Mouse (Mus musculus): ENCODE measurements around the gene Dlgap1. TPM values are rescaled to one million over a fixed set of nuclear protein-coding genes. Genes with fewer than 3 reads are reported as not detected.

Dlgap1 gene
- polyA plus RNA-seq, 1 experiment, result 0.06 TPM

DNA sequence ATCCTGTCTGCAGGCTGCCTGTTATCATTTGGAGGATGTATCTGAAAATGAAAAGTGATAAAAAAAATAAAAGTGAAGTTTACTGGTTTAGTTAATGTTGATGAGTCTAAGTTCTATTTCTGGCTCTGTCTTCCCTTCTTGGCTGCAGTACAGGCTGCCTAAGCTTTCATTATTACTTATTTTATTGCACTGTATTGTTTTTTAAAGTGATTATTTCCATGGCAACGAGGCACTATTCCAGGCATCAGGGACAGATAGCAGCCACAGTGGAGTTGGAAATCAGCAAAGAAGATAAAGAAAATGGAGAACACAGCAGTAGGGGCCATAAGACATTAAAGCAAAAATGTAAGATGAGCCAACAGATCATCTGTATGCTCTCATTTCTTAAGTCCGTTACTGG lies 66.0 kb downstream of the Dlgap1 start:
- DNase-seq (ENCODE audit: low read depth in 1 of 2, low spot score in 2 of 2), result no peak
- TF ChIP-seq POLR2A (IDR thresholded peaks at IDR 0.05; ENCODE audit: low read depth, low read length), result no peak
- no peak overlapping the region for H3K4me3 ChIP-seq (ENCODE audit: extremely low read depth, insufficient read depth, insufficient read length)
- H3K27ac ChIP-seq (ENCODE audit: insufficient read depth, low read length), result no peak overlapping the region
- H3K27me3 ChIP-seq (ENCODE audit: control insufficient read depth, insufficient read depth, low read length), result no peaks in the 10 kb centered on the region
- no peaks in the 10 kb centered on the region for H3K36me3 ChIP-seq (ENCODE audit: control insufficient read depth, insufficient read depth, low read length)
- H3K4me1 ChIP-seq (ENCODE audit: control insufficient read depth, insufficient read depth, insufficient read length), result no peaks in the 10 kb centered on the region
- WGBS, result 73% methylated on average over 2 of the region's 2 CpGs

DNA sequence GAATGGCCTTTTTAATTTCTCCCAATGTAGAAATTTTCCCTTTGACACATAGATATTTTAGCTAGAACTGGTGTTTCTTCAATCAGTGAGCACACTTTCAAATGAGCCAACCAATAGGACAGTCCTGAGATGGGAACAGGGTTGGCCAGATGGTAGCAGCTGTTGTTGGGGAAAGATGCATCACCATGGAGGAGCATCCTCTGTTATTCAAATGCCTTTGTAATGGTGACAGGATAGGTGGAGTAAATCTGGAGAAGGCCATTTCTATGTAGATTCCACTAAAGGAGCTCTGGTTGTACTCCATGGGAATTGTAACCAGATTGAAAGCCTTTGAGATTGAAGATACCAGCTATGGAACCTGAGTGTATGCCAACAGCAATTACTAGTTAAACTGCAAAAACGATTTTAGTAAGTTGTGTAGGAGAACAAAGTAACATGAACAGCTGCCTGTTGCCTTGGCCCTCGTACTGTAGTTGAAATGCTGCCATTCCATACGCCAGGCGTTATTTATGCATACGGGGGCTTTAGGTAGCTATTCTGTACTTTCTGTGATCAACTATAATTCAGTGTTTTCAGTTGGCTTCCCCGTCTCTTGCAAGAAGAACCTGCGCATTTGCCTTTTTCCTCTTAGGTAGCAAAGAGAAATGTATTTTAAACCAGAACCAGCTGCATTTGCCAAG lies 72.0 kb downstream of the Dlgap1 start:
- TF ChIP-seq CTCF (IDR thresholded peaks at IDR 0.05; ENCODE audit: extremely low read depth, insufficient read depth, insufficient read length, insufficient replicate concordance) (no peak), POLR2A (IDR thresholded peaks at IDR 0.05; ENCODE audit: low read depth, low read length) (no peak)
- Histone ChIP-seq H3K4me3 (ENCODE audit: extremely low read depth, insufficient read depth, insufficient read length) (no peak overlapping the region), H3K27ac (ENCODE audit: insufficient read depth, low read length) (no peak overlapping the region), H3K27me3 (ENCODE audit: control insufficient read depth, insufficient read depth, low read length) (no peaks in the 10 kb centered on the region), H3K36me3 (ENCODE audit: control insufficient read depth, insufficient read depth, low read length) (no peaks in the 10 kb centered on the region), H3K4me1 (ENCODE audit: control insufficient read depth, insufficient read depth, insufficient read length) (no peaks in the 10 kb centered on the region)
- DNase-seq (ENCODE audit: low read depth in 1 of 2, low spot score in 2 of 2), result no peak
- WGBS, result 81% methylated on average over 7 of the region's 7 CpGs

DNA sequence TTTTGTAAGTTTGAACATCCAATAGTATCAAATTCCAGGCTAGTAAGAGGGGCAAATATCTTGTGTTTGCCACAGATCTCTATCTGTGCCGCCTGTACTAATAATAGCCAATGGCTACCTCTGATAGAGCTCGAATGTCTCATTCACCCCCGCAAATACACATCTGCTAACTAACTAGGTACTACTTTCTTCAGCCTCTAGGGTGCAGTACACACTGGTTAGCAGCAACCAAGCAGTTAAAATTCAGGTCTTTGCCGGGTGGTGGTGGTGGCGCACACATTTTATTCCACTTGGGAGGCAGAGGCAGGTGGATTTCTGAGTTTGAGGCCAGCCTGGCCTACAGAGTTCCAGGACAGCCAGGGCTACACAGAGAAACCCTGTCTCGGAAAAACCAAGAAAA lies 99.4 kb downstream of the Dlgap1 start:
- no peaks in the 10 kb centered on the region for H3K36me3 ChIP-seq (ENCODE audit: control insufficient read depth, insufficient read depth, low read length)
- WGBS, result 73% methylated on average over 6 of the region's 6 CpGs
- no peak overlapping the region for H3K27ac ChIP-seq (ENCODE audit: insufficient read depth, low read length)
- DNase-seq (ENCODE audit: low read depth in 1 of 2, low spot score in 2 of 2), result no peak
- no peak overlapping the region for H3K4me3 ChIP-seq (ENCODE audit: extremely low read depth, insufficient read depth, insufficient read length)
- H3K4me1 ChIP-seq (ENCODE audit: control insufficient read depth, insufficient read depth, insufficient read length), result no peaks in the 10 kb centered on the region
- H3K27me3 ChIP-seq (ENCODE audit: control insufficient read depth, insufficient read depth, low read length), result no peaks in the 10 kb centered on the region
- TF ChIP-seq CTCF (IDR thresholded peaks at IDR 0.05; ENCODE audit: extremely low read depth, insufficient read depth, insufficient read length, insufficient replicate concordance), result no peak
- no peak for TF ChIP-seq POLR2A (IDR thresholded peaks at IDR 0.05; ENCODE audit: low read depth, low read length)

DNA sequence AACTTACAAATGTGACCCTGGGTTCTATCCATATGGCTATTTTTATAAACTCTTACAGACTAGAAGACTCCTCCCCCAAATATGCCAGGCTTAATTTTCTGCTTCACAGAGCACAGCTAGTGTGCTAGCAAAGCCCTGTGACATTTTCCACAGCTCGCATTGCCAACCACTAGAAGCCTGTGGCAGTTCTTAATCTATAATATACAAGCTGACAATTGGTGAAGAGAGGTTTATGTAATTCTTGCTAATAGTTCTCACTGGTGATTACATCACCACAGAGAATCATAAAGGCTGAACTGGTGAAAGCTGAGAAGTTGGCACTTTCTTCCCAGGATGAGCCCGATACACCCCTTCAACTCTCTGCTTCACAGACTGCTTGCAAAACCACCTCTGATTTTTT lies 103.2 kb downstream of the Dlgap1 start:
- H3K4me1 ChIP-seq (ENCODE audit: control insufficient read depth, insufficient read depth, insufficient read length), result no peaks in the 10 kb centered on the region
- WGBS, result 80% methylated on average over 2 of the region's 2 CpGs

DNA sequence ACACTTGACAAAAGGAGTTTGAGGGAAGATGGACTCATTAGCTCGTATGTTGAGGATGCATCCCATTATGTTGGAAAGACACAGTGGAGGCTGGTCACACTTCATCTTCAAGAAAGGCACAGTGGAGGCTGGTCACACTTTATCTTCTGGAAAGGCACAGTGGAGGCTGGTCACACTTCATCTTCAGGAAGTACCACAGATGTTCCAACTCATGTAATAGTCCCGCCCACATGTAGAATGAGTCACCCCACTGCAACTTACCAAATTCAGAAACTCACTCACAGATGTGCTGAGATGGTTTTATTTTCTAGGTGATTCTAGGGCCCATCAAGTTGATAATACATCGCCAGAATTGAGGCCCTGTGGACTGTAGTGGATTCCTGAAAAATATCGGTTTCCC lies 119.3 kb downstream of the Dlgap1 start:
- Histone ChIP-seq H3K27me3 (ENCODE audit: control insufficient read depth, insufficient read depth, low read length) (no peaks in the 10 kb centered on the region), H3K4me1 (ENCODE audit: control insufficient read depth, insufficient read depth, insufficient read length) (no peaks in the 10 kb centered on the region), H3K4me3 (ENCODE audit: extremely low read depth, insufficient read depth, insufficient read length) (no peak overlapping the region), H3K27ac (ENCODE audit: insufficient read depth, low read length) (no peak overlapping the region), H3K36me3 (ENCODE audit: control insufficient read depth, insufficient read depth, low read length) (no peaks in the 10 kb centered on the region)
- TF ChIP-seq POLR2A (IDR thresholded peaks at IDR 0.05; ENCODE audit: low read depth, low read length), result no peak
- no peak for TF ChIP-seq CTCF (IDR thresholded peaks at IDR 0.05; ENCODE audit: extremely low read depth, insufficient read depth, insufficient read length, insufficient replicate concordance)
- DNase-seq (ENCODE audit: low read depth in 1 of 2, low spot score in 2 of 2), result no peak
- 91% methylated on average over 4 of the region's 4 CpGs for WGBS

More for the DNA sequence above, 103.2 kb downstream of the Dlgap1 start:
- Histone ChIP-seq H3K27me3 (ENCODE audit: control insufficient read depth, insufficient read depth, low read length) (no peaks in the 10 kb centered on the region), H3K4me3 (ENCODE audit: extremely low read depth, insufficient read depth, insufficient read length) (no peak overlapping the region), H3K27ac (ENCODE audit: insufficient read depth, low read length) (no peak overlapping the region), H3K36me3 (ENCODE audit: control insufficient read depth, insufficient read depth, low read length) (no peaks in the 10 kb centered on the region)
- DNase-seq (ENCODE audit: low read depth in 1 of 2, low spot score in 2 of 2), result no peak
- TF ChIP-seq CTCF (IDR thresholded peaks at IDR 0.05; ENCODE audit: extremely low read depth, insufficient read depth, insufficient read length, insufficient replicate concordance) (no peak), POLR2A (IDR thresholded peaks at IDR 0.05; ENCODE audit: low read depth, low read length) (no peak)

DNA sequence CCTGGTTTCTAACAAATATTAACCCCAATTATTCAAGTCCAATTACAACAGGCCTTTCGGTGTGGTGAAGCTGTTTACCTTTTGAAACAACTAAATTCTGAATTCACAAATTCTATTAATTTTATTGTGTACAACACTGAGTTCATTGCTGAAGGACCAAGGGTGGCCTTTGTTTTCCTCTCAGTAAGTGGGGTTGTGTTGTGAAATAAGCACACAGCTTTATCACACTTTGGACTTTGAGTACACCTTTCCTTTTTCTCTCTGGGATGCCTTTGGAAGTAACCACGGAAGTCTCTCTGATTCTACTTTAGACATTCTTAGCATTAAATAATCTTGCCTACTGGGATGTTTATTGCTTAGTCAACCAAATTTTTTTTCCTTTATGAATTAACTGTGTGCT lies 121.9 kb downstream of the Dlgap1 start:
- 91% methylated on average over 2 of the region's 2 CpGs for WGBS

DNA sequence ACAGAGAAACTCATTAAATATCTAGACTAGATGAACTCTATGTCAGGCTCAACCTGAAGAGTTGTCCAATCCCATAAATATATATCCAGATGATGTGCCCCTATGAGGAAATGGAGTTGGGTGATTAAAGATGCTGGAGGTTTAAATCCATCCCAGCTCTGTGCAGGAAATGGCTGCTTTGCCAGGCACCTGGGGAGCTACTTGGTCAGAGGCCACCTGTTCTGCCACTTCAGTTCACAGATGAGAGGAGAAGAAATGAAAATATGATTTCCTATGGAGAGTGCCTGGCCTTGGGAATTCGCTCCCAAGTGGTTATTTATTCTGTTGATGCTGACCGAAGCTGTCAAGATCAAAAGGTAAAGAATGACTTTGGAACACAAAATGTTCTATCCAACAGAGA lies 160.3 kb downstream of the Dlgap1 start:
- DNase-seq (ENCODE audit: low read depth in 1 of 2, low spot score in 2 of 2), result no peak
- Histone ChIP-seq H3K36me3 (ENCODE audit: control insufficient read depth, insufficient read depth, low read length) (no peaks in the 10 kb centered on the region), H3K4me1 (ENCODE audit: control insufficient read depth, insufficient read depth, insufficient read length) (no peaks in the 10 kb centered on the region), H3K4me3 (ENCODE audit: extremely low read depth, insufficient read depth, insufficient read length) (no peak overlapping the region), H3K27ac (ENCODE audit: insufficient read depth, low read length) (no peak overlapping the region), H3K27me3 (ENCODE audit: control insufficient read depth, insufficient read depth, low read length) (no peaks in the 10 kb centered on the region)
- no peak for TF ChIP-seq POLR2A (IDR thresholded peaks at IDR 0.05; ENCODE audit: low read depth, low read length)
- TF ChIP-seq CTCF (IDR thresholded peaks at IDR 0.05; ENCODE audit: extremely low read depth, insufficient read depth, insufficient read length, insufficient replicate concordance), result no peak
- WGBS, result 81% methylated on average over 2 of the region's 2 CpGs

More for the DNA sequence above, 121.9 kb downstream of the Dlgap1 start:
- DNase-seq (ENCODE audit: low read depth in 1 of 2, low spot score in 2 of 2), result no peak
- H3K36me3 ChIP-seq (ENCODE audit: control insufficient read depth, insufficient read depth, low read length), result no peaks in the 10 kb centered on the region
- TF ChIP-seq POLR2A (IDR thresholded peaks at IDR 0.05; ENCODE audit: low read depth, low read length), result no peak
- H3K4me3 ChIP-seq (ENCODE audit: extremely low read depth, insufficient read depth, insufficient read length), result no peak overlapping the region
- no peak overlapping the region for H3K27ac ChIP-seq (ENCODE audit: insufficient read depth, low read length)
- H3K4me1 ChIP-seq (ENCODE audit: control insufficient read depth, insufficient read depth, insufficient read length), result no peaks in the 10 kb centered on the region
- no peaks in the 10 kb centered on the region for H3K27me3 ChIP-seq (ENCODE audit: control insufficient read depth, insufficient read depth, low read length)

All from spleen, adult 2 months (tissue).